Mouse (Mus musculus): ENCODE measurements around the gene Dennd2c. TPM values are rescaled to one million over a fixed set of nuclear protein-coding genes. Genes with fewer than 3 reads are reported as not detected.

Dennd2c gene
- 1.8 and 3.1 TPM in 2 replicates for polyA plus RNA-seq (2016; fragmentation: Nextera tagmentation; extraction: Ambion mirVana)

GRCm38 (mm10) chr3:103102454-103103390, at the start of gene Dennd2c:
TSS of gene Dennd2c (plus strand) at chr3:103102604.
- H3K4me3 ChIP-seq = peak within 1 kb of the TSS; percentile 68
- peak within 1 kb of the TSS; percentile 75 for H3K27ac ChIP-seq (replicated peaks)
- DNase-seq (ENCODE audit: low spot score) = peak; percentile 89
- H3K4me1 ChIP-seq = peaks cover 17% of the 10 kb centered on the region
- peaks cover 57% of the 10 kb centered on the region for H3K27me3 ChIP-seq (ENCODE audit: low read depth, poor library complexity, severe bottlenecking)
- H3K36me3 ChIP-seq = no peaks in the 10 kb centered on the region
- 2% methylated on average over 72 of the region's 72 CpGs for WGBS
- H3K9me3 ChIP-seq (replicated peaks) = no peaks in the 10 kb centered on the region

- no peak for DNase-seq (ENCODE audit: low spot score)
- Histone ChIP-seq H3K9me3 (replicated peaks) (no peaks in the 10 kb centered on the region), H3K4me1 (peaks cover 7% of the 10 kb centered on the region), H3K4me3 (no peak overlapping the region), H3K27me3 (ENCODE audit: low read depth, poor library complexity, severe bottlenecking) (no peaks in the 10 kb centered on the region), H3K27ac (replicated peaks) (no peak overlapping the region), H3K36me3 (peaks cover 74% of the 10 kb centered on the region)
- WGBS = 91% methylated on average over 5 of the region's 5 CpGs
Measured at GRCm38 (mm10) chr3:103056016-103056595, 46.3 kb upstream of the Dennd2c start.

GRCm38 (mm10) chr3:103057752-103058151, 44.7 kb upstream of the Dennd2c start:
- peak overlapping the region; percentile 87 for H3K4me3 ChIP-seq
- H3K27me3 ChIP-seq (ENCODE audit: low read depth, poor library complexity, severe bottlenecking) = no peaks in the 10 kb centered on the region
- 1% methylated on average over 10 of the region's 10 CpGs for WGBS
- no peaks in the 10 kb centered on the region for H3K9me3 ChIP-seq (replicated peaks)
- H3K27ac ChIP-seq (replicated peaks) = peak overlapping the region; percentile 97
- no peak for DNase-seq (ENCODE audit: low spot score)
- peaks cover 74% of the 10 kb centered on the region for H3K36me3 ChIP-seq
- H3K4me1 ChIP-seq = peaks cover 7% of the 10 kb centered on the region

GRCm38 (mm10) chr3:103058207-103059157, 43.9 kb upstream of the Dennd2c start, which contains the start of gene Nras:
TSS of gene Nras (plus strand) at chr3:103058285.
- H3K4me1 ChIP-seq = peaks cover 7% of the 10 kb centered on the region
- no peaks in the 10 kb centered on the region for H3K27me3 ChIP-seq (ENCODE audit: low read depth, poor library complexity, severe bottlenecking)
- H3K27ac ChIP-seq (replicated peaks) = peak within 1 kb of the TSS; percentile 97
- peak; percentile 98 for DNase-seq (ENCODE audit: low spot score)
- 4% methylated on average over 46 of the region's 46 CpGs for WGBS
- H3K36me3 ChIP-seq = peaks cover 74% of the 10 kb centered on the region
- peak within 1 kb of the TSS; percentile 87 for H3K4me3 ChIP-seq
- H3K9me3 ChIP-seq (replicated peaks) = no peaks in the 10 kb centered on the region

- H3K27ac ChIP-seq (replicated peaks) = no peak overlapping the region
- WGBS = 93% methylated on average over 8 of the region's 8 CpGs
- no peak for DNase-seq (ENCODE audit: low spot score)
- no peak overlapping the region for H3K4me3 ChIP-seq
- no peaks in the 10 kb centered on the region for H3K9me3 ChIP-seq (replicated peaks)
- no peaks in the 10 kb centered on the region for H3K4me1 ChIP-seq
- H3K36me3 ChIP-seq = peaks cover 82% of the 10 kb centered on the region
- H3K27me3 ChIP-seq (ENCODE audit: low read depth, poor library complexity, severe bottlenecking) = no peaks in the 10 kb centered on the region
Measured at GRCm38 (mm10) chr3:103066927-103067326, 35.5 kb upstream of the Dennd2c start.

- DNase-seq (ENCODE audit: low spot score) = no peak
- 92% methylated on average over 6 of the region's 6 CpGs for WGBS
- Histone ChIP-seq H3K4me1 (no peaks in the 10 kb centered on the region), H3K4me3 (no peak overlapping the region), H3K27me3 (ENCODE audit: low read depth, poor library complexity, severe bottlenecking) (no peaks in the 10 kb centered on the region), H3K9me3 (replicated peaks) (no peaks in the 10 kb centered on the region), H3K36me3 (peaks cover 61% of the 10 kb centered on the region), H3K27ac (replicated peaks) (no peak overlapping the region)
Measured at GRCm38 (mm10) chr3:103068971-103069370, 33.4 kb upstream of the Dennd2c start.

- Histone ChIP-seq H3K4me1 (no peaks in the 10 kb centered on the region), H3K27ac (replicated peaks) (no peak within 1 kb of the TSS), H3K36me3 (peaks cover 13% of the 10 kb centered on the region), H3K4me3 (no peak within 1 kb of the TSS), H3K27me3 (ENCODE audit: low read depth, poor library complexity, severe bottlenecking) (no peaks in the 10 kb centered on the region), H3K9me3 (replicated peaks) (no peaks in the 10 kb centered on the region)
- WGBS = 77% methylated on average over 5 of the region's 5 CpGs
- DNase-seq (ENCODE audit: low spot score) = no peak
Measured at GRCm38 (mm10) chr3:103073771-103074170, 28.6 kb upstream of the Dennd2c start, which contains the start of gene Ampd1. TSS of gene Ampd1 (plus strand) at chr3:103074014.

GRCm38 (mm10) chr3:103075871-103076270, 26.5 kb upstream of the Dennd2c start:
- WGBS = 94% methylated on average over 9 of the region's 9 CpGs
- no peak overlapping the region for H3K27ac ChIP-seq (replicated peaks)
- H3K36me3 ChIP-seq = no peaks in the 10 kb centered on the region
- H3K27me3 ChIP-seq (ENCODE audit: low read depth, poor library complexity, severe bottlenecking) = no peaks in the 10 kb centered on the region
- H3K4me1 ChIP-seq = no peaks in the 10 kb centered on the region
- no peak overlapping the region for H3K4me3 ChIP-seq
- H3K9me3 ChIP-seq (replicated peaks) = no peaks in the 10 kb centered on the region
- DNase-seq (ENCODE audit: low spot score) = no peak

GRCm38 (mm10) chr3:103076476-103076875, 25.9 kb upstream of the Dennd2c start:
- 94% methylated on average over 9 of the region's 9 CpGs for WGBS
- Histone ChIP-seq H3K4me1 (no peaks in the 10 kb centered on the region), H3K27me3 (ENCODE audit: low read depth, poor library complexity, severe bottlenecking) (no peaks in the 10 kb centered on the region), H3K9me3 (replicated peaks) (no peaks in the 10 kb centered on the region), H3K27ac (replicated peaks) (no peak overlapping the region), H3K36me3 (no peaks in the 10 kb centered on the region), H3K4me3 (no peak overlapping the region)
- no peak for DNase-seq (ENCODE audit: low spot score)

GRCm38 (mm10) chr3:103079301-103079700, 23.1 kb upstream of the Dennd2c start:
- 86% methylated on average over 9 of the region's 9 CpGs for WGBS
- no peaks in the 10 kb centered on the region for H3K9me3 ChIP-seq (replicated peaks)
- no peaks in the 10 kb centered on the region for H3K36me3 ChIP-seq
- H3K27ac ChIP-seq (replicated peaks) = no peak overlapping the region
- no peak for DNase-seq (ENCODE audit: low spot score)
- H3K4me1 ChIP-seq = no peaks in the 10 kb centered on the region
- no peak overlapping the region for H3K4me3 ChIP-seq
- H3K27me3 ChIP-seq (ENCODE audit: low read depth, poor library complexity, severe bottlenecking) = no peaks in the 10 kb centered on the region

GRCm38 (mm10) chr3:103081051-103081450, 21.4 kb upstream of the Dennd2c start:
- H3K27ac ChIP-seq (replicated peaks) = no peak overlapping the region
- H3K27me3 ChIP-seq (ENCODE audit: low read depth, poor library complexity, severe bottlenecking) = no peaks in the 10 kb centered on the region
- WGBS = 80% methylated on average over 11 of the region's 11 CpGs
- H3K4me3 ChIP-seq = no peak overlapping the region
- no peaks in the 10 kb centered on the region for H3K4me1 ChIP-seq
- no peak for DNase-seq (ENCODE audit: low spot score)
- no peaks in the 10 kb centered on the region for H3K36me3 ChIP-seq
- H3K9me3 ChIP-seq (replicated peaks) = no peaks in the 10 kb centered on the region

- Histone ChIP-seq H3K36me3 (no peaks in the 10 kb centered on the region), H3K27me3 (ENCODE audit: low read depth, poor library complexity, severe bottlenecking) (no peaks in the 10 kb centered on the region), H3K27ac (replicated peaks) (no peak overlapping the region), H3K4me3 (no peak overlapping the region), H3K9me3 (replicated peaks) (no peaks in the 10 kb centered on the region), H3K4me1 (no peaks in the 10 kb centered on the region)
- WGBS = 88% methylated on average over 17 of the region's 17 CpGs
- no peak for DNase-seq (ENCODE audit: low spot score)
Measured at GRCm38 (mm10) chr3:103081861-103082453, 20.4 kb upstream of the Dennd2c start.

All from midbrain, embryonic 10.5 days (tissue).